Mouse (Mus musculus): ENCODE data around the gene Tdrd6. TPM values are rescaled to one million over a fixed set of nuclear protein-coding genes. Genes with fewer than 3 reads are reported as not detected.

Tdrd6 gene
- polyA plus RNA-seq, 1 experiment from 2014 or later, result 0.01 TPM

DNA sequence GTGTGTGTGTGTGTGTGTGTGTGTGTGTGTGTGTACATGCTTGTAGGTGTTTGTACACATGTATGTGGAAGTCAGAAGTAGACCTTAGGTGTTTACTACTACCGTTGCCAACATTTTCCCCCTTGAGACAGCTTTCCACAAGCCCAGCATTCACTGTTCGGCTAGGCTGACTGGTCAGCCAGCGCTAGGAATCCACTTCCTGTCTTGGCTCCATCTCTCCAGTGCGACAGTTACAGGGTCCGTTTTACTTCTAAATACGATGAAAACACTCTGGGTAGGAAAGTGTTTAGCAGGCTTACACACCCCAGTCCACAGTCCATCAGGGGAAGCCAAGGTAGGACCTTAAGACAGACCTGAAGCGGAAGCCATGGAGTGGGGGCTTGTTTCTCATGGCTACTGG, 45.3 kb downstream of the Tdrd6 start:
- H3K27me3 ChIP-seq, result no peaks in the 10 kb centered on the region
- CTCF ChIA-PET, result no interaction called here
- no peak for DNase-seq (ENCODE audit: low read depth, low spot score)
- no peak for ATAC-seq
- in situ Hi-C loops (cut with MboI; ENCODE audit: low pct_unique_long_range_greater_than_20kb), result no loop called here
- POLR2A ChIA-PET, result no interaction called here
- TF ChIP-seq CTCF (IDR thresholded peaks at IDR 0.05), result no peak

DNA sequence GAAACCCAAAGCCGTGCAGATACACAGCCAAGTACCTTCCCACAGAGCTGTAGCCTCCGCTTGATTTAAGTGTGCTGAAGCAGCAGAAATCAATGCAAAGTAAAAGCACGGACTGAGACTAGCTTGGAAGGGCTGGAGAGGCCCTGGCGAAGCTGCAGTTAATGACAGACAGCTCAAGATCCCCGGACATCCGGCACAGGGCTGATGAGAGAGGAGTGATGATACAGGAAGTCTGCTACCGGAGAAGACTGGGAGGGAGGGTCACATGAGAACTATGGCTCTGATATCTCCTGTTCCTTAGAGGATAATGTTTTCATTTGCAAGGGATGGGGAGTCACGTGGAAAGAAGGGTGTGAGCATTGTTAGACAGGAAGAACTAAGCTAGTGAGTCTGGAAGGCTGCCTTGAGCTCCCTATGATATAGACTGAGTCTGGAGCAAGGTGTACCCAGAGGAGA, 49.1 kb downstream of the Tdrd6 start:
- H3K27me3 ChIP-seq, result no peaks in the 10 kb centered on the region
- ATAC-seq (no peak), DNase-seq (ENCODE audit: low read depth, low spot score) (no peak)
- TF ChIP-seq CTCF (IDR thresholded peaks at IDR 0.05), result no peak
- POLR2A ChIA-PET, result no interaction called here
- CTCF ChIA-PET, result interaction anchor here (1.0 to 1.3 kb wide), 4 partner anchors 9 to 317 kb away, joined by 4 to 6 read pairs (median 4); no protein-coding TSS in a partner anchor
- in situ Hi-C loops (cut with MboI; ENCODE audit: low pct_unique_long_range_greater_than_20kb), result no loop called here

DNA sequence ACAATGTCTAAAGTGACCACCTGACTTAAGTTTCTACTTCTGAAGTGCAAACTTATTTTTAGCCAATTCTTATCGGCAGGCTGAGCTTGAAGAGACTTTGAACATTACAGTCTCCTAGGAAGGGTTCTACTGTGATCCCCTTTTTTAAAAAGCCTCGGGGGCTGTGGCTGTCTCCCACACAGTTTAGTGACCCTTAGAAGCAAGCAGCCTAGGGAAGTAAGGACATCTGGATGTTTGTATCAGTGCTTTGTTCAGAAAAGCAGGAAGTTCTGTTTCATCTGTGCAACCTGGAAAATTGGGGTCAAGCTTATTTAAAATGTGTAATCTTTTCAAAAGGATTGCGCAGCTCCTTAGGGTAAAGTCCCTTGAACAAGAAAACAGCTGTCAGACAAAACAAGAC, 49.6 kb downstream of the Tdrd6 start:
- CTCF ChIA-PET, result interaction anchor here (1.0 to 1.1 kb wide), 2 partner anchors 10 to 317 kb away, joined by 4 to 6 read pairs; no protein-coding TSS in a partner anchor
- DNase-seq (ENCODE audit: low read depth, low spot score) (no peak), ATAC-seq (no peak)
- no peaks in the 10 kb centered on the region for H3K27me3 ChIP-seq
- POLR2A ChIA-PET, result no interaction called here
- TF ChIP-seq CTCF (IDR thresholded peaks at IDR 0.05), result no peak
- in situ Hi-C loops (cut with MboI; ENCODE audit: low pct_unique_long_range_greater_than_20kb), result no loop called here

DNA sequence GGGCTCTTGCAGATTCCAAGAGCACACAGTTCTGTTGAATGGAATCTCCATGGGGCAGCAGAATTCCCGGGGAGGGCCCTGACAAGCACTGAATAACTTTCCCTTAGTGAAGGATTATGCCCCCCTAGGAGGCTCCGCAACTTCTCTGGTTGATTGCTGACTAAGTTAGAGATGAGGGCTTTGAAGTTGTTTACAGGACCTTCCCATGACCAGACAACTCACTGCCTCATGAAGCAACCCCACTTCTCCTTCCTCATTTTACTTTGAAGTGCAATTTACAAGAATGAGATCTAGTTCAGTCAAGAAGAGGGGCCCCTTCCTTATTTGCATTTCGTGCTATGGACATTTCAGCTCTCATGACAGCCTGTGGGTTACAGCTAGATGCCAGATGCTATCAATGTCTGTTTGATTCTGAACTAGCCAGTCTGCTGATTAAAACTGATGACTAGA, 56.5 kb downstream of the Tdrd6 start:
- no peak for TF ChIP-seq CTCF (IDR thresholded peaks at IDR 0.05)
- in situ Hi-C loops (cut with MboI; ENCODE audit: low pct_unique_long_range_greater_than_20kb), result no loop called here
- CTCF ChIA-PET, result interaction anchor here (1.1 kb wide), 1 partner anchor 10 kb away, joined by 3 read pairs; no protein-coding TSS in a partner anchor
- POLR2A ChIA-PET, result no interaction called here
- DNase-seq (ENCODE audit: low read depth, low spot score) (no peak), ATAC-seq (no peak)
- H3K27me3 ChIP-seq, result no peaks in the 10 kb centered on the region

DNA sequence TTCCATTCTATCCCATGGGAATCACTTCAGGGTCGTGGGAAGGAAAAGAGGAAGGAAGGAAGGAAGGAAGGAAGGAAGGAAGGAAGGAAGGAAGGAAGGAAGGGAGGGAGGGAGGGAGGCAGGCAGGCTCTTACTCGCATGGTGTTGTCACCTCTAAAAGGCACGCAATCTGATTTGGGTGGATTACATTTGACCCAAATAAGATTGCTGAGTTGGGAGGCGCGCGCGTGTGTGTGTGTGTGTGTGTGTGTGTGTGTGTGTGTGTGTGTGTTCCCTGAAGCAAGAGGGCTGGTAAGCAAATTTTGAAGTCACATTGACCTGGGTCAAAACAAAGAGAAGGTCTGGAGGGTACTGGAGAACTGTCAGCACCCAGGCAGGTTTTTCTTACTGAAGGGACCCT, 60.8 kb downstream of the Tdrd6 start:
- POLR2A ChIA-PET, result interaction anchor here (0.9 kb wide), 1 partner anchor 12 kb away, joined by 4 read pairs; no protein-coding TSS in a partner anchor
- CTCF ChIA-PET, result interaction anchor here (1.4 to 1.5 kb wide), 2 partner anchors 12 kb away, joined by 4 to 6 read pairs; no protein-coding TSS in a partner anchor
- in situ Hi-C loops (cut with MboI; ENCODE audit: low pct_unique_long_range_greater_than_20kb), result no loop called here

DNA sequence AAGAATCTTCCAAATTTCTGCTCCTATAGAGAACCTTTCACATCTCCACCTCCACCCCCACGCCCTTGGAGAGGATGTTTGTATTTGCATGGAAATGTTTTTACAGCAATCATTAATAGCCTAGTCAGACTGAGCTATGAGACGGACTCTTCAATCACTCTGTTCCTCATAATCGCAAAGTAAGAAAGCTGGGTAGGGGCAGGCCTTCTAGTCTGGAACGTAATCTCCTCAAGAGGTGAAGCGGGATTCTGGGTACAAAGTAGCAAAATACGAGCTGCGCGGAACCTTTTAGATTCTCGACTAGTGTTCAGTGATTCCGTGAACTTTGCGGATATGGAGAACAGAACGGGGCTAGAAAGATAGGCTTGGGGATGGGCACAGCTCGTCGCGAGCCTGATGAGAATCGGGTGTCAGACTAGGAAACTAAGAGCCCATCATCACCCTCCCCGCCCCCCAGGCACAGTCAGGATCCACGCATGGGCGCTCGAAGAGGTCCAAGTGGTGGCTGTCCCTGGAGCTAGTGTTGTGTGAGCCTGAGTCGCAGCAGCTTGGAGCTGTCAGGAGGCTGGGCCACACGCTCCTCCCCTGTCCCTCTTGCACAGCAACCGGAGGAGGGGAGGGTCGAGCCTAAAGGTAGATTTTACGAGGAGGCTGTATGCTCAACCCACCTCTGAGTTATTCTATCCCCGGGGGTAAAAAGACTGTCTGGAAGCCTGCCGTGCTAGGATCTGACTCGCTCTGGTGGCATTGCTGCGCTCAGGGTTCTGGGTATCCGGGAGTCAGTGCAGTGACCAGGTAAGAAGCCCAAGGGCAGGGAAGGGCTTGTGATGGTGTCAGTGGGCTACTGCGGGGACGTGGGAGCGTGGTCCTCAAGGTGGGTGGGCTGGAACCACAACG, 61.9 kb downstream of the Tdrd6 start, which contains the start of gene Pla2g7:
TSS of gene Pla2g7 (plus strand) at position 107 of the 897 bp plus-strand sequence.
- DNase-seq (ENCODE audit: low read depth, low spot score) (no peak), ATAC-seq (peak; percentile 66)
- TF ChIP-seq CTCF (IDR thresholded peaks at IDR 0.05), result no peak
- POLR2A ChIA-PET, result interaction anchor here (1.2 kb wide), 1 partner anchor 10 kb away, joined by 3 read pairs; no protein-coding TSS in a partner anchor
- CTCF ChIA-PET, result interaction anchor here (0.8 to 1.8 kb wide), 6 partner anchors 9 to 49 kb away, joined by 3 to 4 read pairs (median 4); no protein-coding TSS in a partner anchor
- in situ Hi-C loops (cut with MboI; ENCODE audit: low pct_unique_long_range_greater_than_20kb), result no loop called here
- no peaks in the 10 kb centered on the region for H3K27me3 ChIP-seq

More for the DNA sequence above, 60.8 kb downstream of the Tdrd6 start:
- TF ChIP-seq CTCF (IDR thresholded peaks at IDR 0.05), result no peak
- DNase-seq (ENCODE audit: low read depth, low spot score) (no peak), ATAC-seq (no peak)
- H3K27me3 ChIP-seq, result no peaks in the 10 kb centered on the region

DNA sequence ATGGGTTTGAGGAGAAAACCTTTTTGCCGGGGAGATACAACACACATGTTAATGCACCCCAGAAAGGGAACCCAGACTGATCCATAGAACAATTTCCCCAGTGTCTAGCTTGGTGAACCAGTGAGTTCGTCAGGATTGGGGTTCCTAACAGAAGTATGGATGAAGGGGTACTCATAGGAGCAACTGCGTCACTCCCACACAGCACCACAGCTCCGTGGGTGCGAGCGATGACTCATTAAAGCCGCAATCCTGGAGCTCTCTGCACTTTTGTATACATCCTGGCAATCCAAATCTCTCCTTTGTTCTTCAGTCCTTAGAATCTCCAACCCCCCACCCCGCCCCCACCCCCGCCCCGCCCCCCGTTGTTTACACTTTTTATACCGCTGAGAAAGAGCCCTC, 62.5 kb downstream of the Tdrd6 start:
- no peaks in the 10 kb centered on the region for H3K27me3 ChIP-seq
- in situ Hi-C loops (cut with MboI; ENCODE audit: low pct_unique_long_range_greater_than_20kb), result no loop called here
- no peak for ATAC-seq

More for the DNA sequence above, 62.5 kb downstream of the Tdrd6 start:
- no peak for TF ChIP-seq CTCF (IDR thresholded peaks at IDR 0.05)
- ChIA-PET CTCF (interaction anchor here (0.9 to 1.8 kb wide), 4 partner anchors 9 to 49 kb away, joined by 3 to 4 read pairs (median 4); no protein-coding TSS in a partner anchor), POLR2A (interaction anchor here (1.2 kb wide), 1 partner anchor 9 kb away, joined by 3 read pairs; no protein-coding TSS in a partner anchor)
- no peak for DNase-seq (ENCODE audit: low read depth, low spot score)

Other genes starting within 250 kb of the Tdrd6 start
- 0.03 TPM for gene Mep1a, start 127.5 kb downstream of the Tdrd6 start, polyA plus RNA-seq (2021)
- gene Ankrd66, start 86.7 kb downstream of the Tdrd6 start, polyA plus RNA-seq (2021), result not detected
- 9.0 TPM for gene Pla2g7, start 62.2 kb downstream of the Tdrd6 start, polyA plus RNA-seq (2021)
- gene Slc25a27, start 36.9 kb upstream of the Tdrd6 start, polyA plus RNA-seq (2021), result 5.1 TPM
- 12.3 TPM for gene Cyp39a1, start 37.1 kb upstream of the Tdrd6 start, polyA plus RNA-seq (2021)
- gene Rcan2, start 171.1 kb upstream of the Tdrd6 start, polyA plus RNA-seq (2021), result 109 TPM